Mouse (Mus musculus): ENCODE results near the gene H3f3a.

DNA sequence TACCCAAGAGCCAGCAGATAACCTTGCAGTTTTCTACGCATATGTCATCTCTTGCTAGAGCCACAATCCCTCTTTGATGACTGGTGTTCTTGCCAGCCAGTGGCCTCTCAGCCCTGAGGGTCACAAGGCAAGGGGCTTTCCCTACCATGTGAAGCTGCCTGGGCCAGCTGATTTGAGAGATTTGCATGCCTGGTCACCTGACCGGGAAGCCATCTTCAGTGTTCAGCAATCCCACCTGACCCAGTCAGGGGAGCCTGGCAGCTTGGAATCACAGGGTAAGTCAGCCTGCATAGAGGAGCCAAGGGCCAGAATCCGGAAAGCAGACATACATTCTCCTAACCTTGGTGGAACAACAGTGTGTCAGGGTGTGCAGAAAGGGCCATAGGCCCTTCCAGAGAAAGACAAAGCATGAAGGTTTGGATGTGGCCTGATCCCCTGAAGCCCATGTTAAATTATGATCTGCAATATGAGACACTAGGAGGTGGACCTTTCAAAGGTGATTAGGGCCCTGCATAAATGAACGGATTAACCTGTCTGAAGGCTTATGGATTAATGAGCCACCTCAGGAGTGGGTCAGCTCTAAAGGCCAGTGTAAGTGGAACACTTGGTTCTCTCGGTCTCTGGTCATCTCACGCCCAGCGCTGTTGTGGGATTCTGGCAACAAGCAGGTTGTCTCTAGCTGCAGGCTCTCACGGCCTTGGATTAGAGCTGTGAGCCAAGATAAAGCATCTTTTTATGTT is 28.0 kb upstream of the H3f3a start:
- TF ChIP-seq EP300 (IDR thresholded peaks at IDR 0.05; ENCODE audit: low read depth): no peak
- TF ChIP-seq CTCF (IDR thresholded peaks at IDR 0.05; ENCODE audit: low read depth): no peak

Measured in liver, embryonic 14.5 days (tissue).